Mouse (Mus musculus): ENCODE results near the gene Gna14. TPM values are rescaled to one million over a fixed set of nuclear protein-coding genes. Genes with fewer than 3 reads are reported as not detected.

Gna14 gene
- polyA plus RNA-seq, 1 experiment, result not detected

- Histone ChIP-seq H3K4me3 (replicated peaks) (no peak overlapping the region), H3K36me3 (replicated peaks; ENCODE audit: low read length) (no peaks in the 10 kb centered on the region), H3K4me1 (no peaks in the 10 kb centered on the region), H3K27me3 (replicated peaks) (peaks cover 9% of the 10 kb centered on the region), H3K9me3 (peaks cover 12% of the 10 kb centered on the region)
- TF ChIP-seq FLI1 (IDR thresholded peaks at IDR 0.05; ENCODE audit: low read length), result no peak
- TF ChIP-seq GATA1 (IDR thresholded peaks at IDR 0.05; ENCODE audit: borderline replicate concordance, low read length), result no peak
These were observed 141.2 kb downstream of the Gna14 start for GRCm38 (mm10) chr19:16576790-16577189.

DNA sequence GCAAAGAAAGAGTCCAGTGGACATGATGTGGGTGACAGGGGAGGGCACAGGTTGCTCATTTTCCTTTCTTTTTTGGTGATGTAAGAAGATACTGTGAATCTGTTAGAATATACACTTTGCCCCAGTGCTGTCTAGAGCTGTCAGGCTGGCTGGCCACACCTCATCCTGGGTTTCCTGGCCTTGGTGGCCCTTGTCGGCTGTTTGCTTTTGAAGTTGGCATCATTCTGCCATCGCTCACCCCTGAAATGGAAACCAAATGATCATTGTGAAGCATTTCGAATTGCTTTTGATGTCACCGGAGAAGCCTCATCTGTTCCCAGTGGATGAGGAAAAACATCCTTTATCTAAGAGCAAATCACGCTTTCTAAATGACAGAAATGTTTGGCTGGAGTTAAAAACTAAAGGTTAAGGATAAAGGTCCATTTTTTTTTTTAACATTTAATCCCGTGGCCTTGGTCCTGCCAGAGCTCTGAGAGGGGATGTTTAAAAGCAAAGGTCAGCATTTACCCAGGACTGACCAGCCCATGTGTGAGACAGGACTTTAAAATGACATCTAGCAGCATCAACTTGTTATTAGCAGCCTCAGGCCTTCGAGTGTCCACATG lies 144.2 kb downstream of the Gna14 start:
- TF ChIP-seq GATA1 (IDR thresholded peaks at IDR 0.05; ENCODE audit: borderline replicate concordance, low read length), result no peak
- H3K4me3 ChIP-seq (replicated peaks), result no peak overlapping the region
- no peaks in the 10 kb centered on the region for H3K36me3 ChIP-seq (replicated peaks; ENCODE audit: low read length)
- no peaks in the 10 kb centered on the region for H3K4me1 ChIP-seq
- peaks cover 12% of the 10 kb centered on the region for H3K27me3 ChIP-seq (replicated peaks)
- H3K9me3 ChIP-seq, result peaks cover 18% of the 10 kb centered on the region

DNA sequence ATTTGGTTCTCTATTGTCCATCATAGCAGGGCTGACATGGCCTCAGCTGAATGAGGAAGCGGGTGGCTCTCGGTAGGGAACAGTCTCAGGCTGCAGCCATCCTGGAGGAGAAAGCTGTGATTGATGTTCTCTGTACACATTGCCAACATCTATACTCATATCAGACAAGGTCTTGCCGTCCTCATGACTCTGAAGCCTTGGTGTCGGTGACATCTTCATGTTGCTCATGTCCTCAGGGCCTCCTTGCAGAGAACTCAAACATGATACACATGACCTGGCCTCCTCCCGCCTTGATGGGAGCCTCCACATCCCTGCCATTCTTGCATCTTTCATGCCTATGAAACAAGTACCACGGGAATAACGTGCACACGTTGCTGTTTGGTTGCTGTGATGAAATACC lies 144.9 kb downstream of the Gna14 start:
- Histone ChIP-seq H3K27me3 (replicated peaks) (peaks cover 13% of the 10 kb centered on the region), H3K9me3 (peaks cover 18% of the 10 kb centered on the region), H3K4me3 (replicated peaks) (no peak overlapping the region), H3K36me3 (replicated peaks; ENCODE audit: low read length) (no peaks in the 10 kb centered on the region), H3K4me1 (no peaks in the 10 kb centered on the region)
- no peak for TF ChIP-seq FLI1 (IDR thresholded peaks at IDR 0.05; ENCODE audit: low read length)

DNA sequence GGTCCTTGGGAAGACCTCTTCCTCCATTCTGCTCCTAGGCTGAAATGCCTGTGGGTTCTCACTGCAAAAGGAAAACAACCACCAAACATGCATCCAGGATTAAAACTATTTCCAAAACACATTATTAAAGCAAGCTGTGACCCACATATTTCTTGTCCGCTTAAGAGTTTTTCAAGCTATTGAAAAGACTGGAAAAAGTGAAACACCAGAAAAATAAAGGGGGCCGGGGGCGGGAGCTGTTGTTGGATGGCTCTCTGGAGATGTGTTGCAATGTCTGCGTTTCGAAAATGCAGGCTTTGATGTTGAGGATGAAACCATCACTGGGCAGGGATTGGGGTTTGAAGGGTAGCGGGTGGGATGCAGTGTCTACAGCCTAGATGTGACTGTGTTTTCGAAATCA lies 149.0 kb downstream of the Gna14 start:
- Histone ChIP-seq H3K27me3 (replicated peaks) (peaks cover 11% of the 10 kb centered on the region), H3K9me3 (peaks cover 18% of the 10 kb centered on the region), H3K4me3 (replicated peaks) (no peak overlapping the region), H3K4me1 (no peaks in the 10 kb centered on the region), H3K36me3 (replicated peaks; ENCODE audit: low read length) (no peaks in the 10 kb centered on the region)
- TF ChIP-seq GATA1 (IDR thresholded peaks at IDR 0.05; ENCODE audit: borderline replicate concordance, low read length) (no peak), FLI1 (IDR thresholded peaks at IDR 0.05; ENCODE audit: low read length) (no peak)

- Histone ChIP-seq H3K27me3 (replicated peaks) (peaks cover 9% of the 10 kb centered on the region), H3K4me3 (replicated peaks) (no peak overlapping the region), H3K9me3 (peaks cover 18% of the 10 kb centered on the region), H3K4me1 (no peaks in the 10 kb centered on the region), H3K36me3 (replicated peaks; ENCODE audit: low read length) (no peaks in the 10 kb centered on the region)
- no peak for TF ChIP-seq GATA1 (IDR thresholded peaks at IDR 0.05; ENCODE audit: borderline replicate concordance, low read length)
- TF ChIP-seq FLI1 (IDR thresholded peaks at IDR 0.05; ENCODE audit: low read length), result no peak
These were observed 149.8 kb downstream of the Gna14 start for GRCm38 (mm10) chr19:16585379-16585778.

DNA sequence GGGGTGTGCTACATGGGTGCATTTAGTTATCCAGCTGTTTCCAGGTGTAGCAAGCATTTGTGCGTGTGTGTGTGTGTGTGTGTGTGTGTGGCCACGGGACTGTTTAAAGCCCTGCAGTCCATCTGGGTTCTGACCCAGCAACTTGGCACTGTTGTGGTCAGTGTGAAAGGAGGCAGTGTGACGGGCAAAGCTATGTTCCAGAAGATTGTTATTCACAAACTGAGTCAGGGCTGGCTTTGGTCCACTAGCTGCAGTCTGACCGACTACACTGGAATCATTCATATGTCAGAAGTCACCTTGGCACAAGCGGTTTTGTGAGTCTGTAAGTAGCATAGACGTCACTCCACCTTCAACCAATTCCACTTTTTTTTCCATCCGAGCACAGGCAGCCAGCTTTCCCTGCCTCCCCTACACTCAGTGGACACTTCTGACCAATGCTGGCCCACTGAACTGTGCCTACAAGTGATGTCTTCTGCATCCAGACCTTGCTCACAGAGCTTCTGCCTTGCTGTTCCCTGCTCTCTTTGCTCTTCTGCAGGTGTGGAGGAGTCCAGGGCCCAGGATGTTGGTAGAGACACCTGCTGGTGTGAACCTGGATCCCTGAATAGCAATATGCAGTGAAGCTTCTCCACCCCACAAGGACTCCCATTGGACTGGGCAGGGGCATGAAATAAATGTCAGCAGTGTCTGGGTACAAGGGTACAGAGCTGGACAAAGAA lies 157.9 kb downstream of the Gna14 start:
- Histone ChIP-seq H3K36me3 (replicated peaks; ENCODE audit: low read length) (no peaks in the 10 kb centered on the region), H3K4me3 (replicated peaks) (no peak overlapping the region), H3K4me1 (peaks cover 10% of the 10 kb centered on the region; the same call in 1 of the 2 replicates), H3K27me3 (replicated peaks) (peaks cover 15% of the 10 kb centered on the region), H3K9me3 (no peaks in the 10 kb centered on the region)
- no peak for TF ChIP-seq GATA1 (IDR thresholded peaks at IDR 0.05; ENCODE audit: borderline replicate concordance, low read length)
- no peak for TF ChIP-seq FLI1 (IDR thresholded peaks at IDR 0.05; ENCODE audit: low read length)

- TF ChIP-seq GATA1 (IDR thresholded peaks at IDR 0.05; ENCODE audit: borderline replicate concordance, low read length), result no peak
- TF ChIP-seq FLI1 (IDR thresholded peaks at IDR 0.05; ENCODE audit: low read length), result no peak
- Histone ChIP-seq H3K9me3 (no peaks in the 10 kb centered on the region), H3K4me3 (replicated peaks) (no peak overlapping the region), H3K36me3 (replicated peaks; ENCODE audit: low read length) (no peaks in the 10 kb centered on the region), H3K27me3 (replicated peaks) (peaks cover 21% of the 10 kb centered on the region), H3K4me1 (peaks cover 15% of the 10 kb centered on the region)
These were observed 158.4 kb downstream of the Gna14 start for GRCm38 (mm10) chr19:16593975-16594317.

- H3K36me3 ChIP-seq (replicated peaks; ENCODE audit: low read length), result no peaks in the 10 kb centered on the region
- no peak overlapping the region for H3K4me3 ChIP-seq (replicated peaks)
- peaks cover 17% of the 10 kb centered on the region for H3K27me3 ChIP-seq (replicated peaks)
- TF ChIP-seq GATA1 (IDR thresholded peaks at IDR 0.05; ENCODE audit: borderline replicate concordance, low read length) (no peak), FLI1 (IDR thresholded peaks at IDR 0.05; ENCODE audit: low read length) (no peak)
- H3K4me1 ChIP-seq, result peaks cover 14% of the 10 kb centered on the region
- H3K9me3 ChIP-seq, result no peaks in the 10 kb centered on the region
These were observed 161.7 kb downstream of the Gna14 start for GRCm38 (mm10) chr19:16597216-16597615.

DNA sequence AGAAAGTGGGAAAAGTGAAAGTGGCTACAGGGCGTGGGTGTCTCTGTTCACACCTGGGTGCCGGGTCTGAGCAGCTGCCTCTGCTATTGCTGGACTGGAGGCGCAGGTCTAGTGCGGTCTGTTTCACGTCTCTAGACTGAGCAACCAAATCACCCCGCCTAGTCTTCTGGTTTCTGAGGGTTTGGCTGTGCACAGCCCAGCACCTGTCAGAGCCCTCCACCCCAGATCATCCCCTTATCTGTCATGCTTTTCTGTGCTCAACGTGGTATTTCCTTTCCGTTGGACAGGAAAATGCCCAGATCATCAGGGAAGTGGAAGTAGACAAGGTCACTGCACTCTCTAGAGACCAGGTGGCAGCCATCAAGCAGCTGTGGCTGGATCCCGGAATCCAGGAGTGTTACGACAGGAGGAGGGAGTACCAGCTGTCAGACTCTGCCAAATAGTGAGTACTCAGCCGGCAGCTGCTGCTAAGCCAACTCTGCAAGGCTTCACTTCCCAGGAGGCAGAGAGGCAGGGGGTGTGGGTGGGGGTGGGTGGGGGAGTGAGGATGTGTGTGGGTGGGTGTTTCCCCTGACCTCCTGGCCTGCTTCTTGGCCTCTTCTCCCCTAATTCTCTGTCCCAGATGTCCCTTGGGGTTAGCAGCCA lies 163.2 kb downstream of the Gna14 start:
- TF ChIP-seq GATA1 (IDR thresholded peaks at IDR 0.05; ENCODE audit: borderline replicate concordance, low read length), result no peak
- no peak for TF ChIP-seq FLI1 (IDR thresholded peaks at IDR 0.05; ENCODE audit: low read length)
- Histone ChIP-seq H3K9me3 (no peaks in the 10 kb centered on the region), H3K36me3 (replicated peaks; ENCODE audit: low read length) (no peaks in the 10 kb centered on the region), H3K27me3 (replicated peaks) (peaks cover 19% of the 10 kb centered on the region), H3K4me3 (replicated peaks) (no peak overlapping the region), H3K4me1 (peaks cover 11% of the 10 kb centered on the region)

DNA sequence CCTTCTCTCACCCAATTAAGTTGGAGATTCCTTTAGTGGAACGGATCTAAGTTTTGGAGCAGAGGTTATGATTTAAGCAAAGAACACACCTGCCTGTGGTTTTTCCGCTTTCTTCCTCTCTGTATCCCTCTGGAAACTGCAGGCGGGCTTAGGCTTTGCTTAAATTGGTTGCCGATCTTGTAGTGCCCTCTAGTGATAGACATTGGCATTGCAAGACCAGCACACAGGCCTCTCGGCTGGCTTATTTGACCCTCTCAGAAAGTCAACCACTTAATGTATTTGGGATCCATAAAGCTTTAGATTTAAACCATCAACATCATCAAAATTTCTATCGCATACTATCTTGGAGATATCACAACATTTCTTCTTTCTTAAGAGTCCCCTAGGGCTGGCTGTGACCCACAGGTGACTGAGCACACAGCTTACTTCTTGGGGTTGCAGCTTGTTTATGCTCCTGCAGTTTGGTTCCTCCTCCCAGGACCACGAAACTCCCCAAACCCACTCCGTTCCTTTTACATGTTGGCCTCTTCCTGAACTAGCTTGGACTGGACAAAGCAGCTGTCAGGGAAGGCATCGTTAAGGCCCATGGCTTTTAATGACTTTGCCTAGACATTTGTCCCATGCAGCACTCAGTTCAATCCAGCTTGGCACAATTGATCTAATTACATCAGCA lies 163.9 kb downstream of the Gna14 start:
- TF ChIP-seq FLI1 (IDR thresholded peaks at IDR 0.05; ENCODE audit: low read length), result no peak
- TF ChIP-seq GATA1 (IDR thresholded peaks at IDR 0.05; ENCODE audit: borderline replicate concordance, low read length), result no peak

More for the DNA sequence above, 163.9 kb downstream of the Gna14 start:
- no peaks in the 10 kb centered on the region for H3K36me3 ChIP-seq (replicated peaks; ENCODE audit: low read length)
- no peak overlapping the region for H3K4me3 ChIP-seq (replicated peaks)
- peaks cover 8% of the 10 kb centered on the region for H3K4me1 ChIP-seq
- H3K27me3 ChIP-seq (replicated peaks), result peaks cover 17% of the 10 kb centered on the region
- no peaks in the 10 kb centered on the region for H3K9me3 ChIP-seq
